Mouse (Mus musculus): ENCODE measurements around the gene Chrna7.

Chrna7 gene

DNA sequence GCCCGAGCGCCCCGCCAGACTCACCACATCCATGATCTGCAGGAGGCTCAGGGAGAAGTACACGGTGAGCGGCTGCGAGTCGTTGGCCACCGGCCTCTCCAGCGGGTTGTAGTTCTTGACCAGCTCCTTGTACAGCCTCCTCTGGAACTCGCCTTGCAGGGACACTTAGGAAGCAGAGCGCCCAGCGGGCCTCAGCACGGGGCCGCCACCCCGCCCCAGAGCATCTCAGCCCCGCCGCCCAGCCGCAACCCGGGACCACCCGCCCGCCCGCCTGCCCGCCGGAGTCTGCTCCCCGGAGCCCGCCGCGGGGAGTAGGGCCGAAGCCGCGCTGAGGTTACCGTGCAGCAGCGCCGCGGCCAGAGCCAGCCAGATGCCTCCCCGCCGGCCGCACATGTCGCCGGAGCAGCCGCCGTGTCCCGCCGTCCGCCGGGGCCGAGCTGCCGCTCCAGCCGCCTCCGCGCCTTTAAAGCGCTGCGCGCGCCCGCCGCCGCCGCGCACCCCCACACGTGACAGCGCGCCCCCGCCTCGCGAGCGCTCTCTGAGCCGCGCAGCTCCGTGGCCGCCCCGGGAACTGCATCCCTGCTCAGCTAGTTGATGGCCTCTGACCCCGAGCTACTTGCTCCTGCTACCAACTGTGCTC is at the start of gene Chrna7:
Gene Chrna7 (minus strand): TSS at position 486 of the 640 bp plus-strand sequence.
- DNase-seq (ENCODE audit: low spot score in 2 of 2), result peak in 1 of 2 experiments; percentile 2

DNA sequence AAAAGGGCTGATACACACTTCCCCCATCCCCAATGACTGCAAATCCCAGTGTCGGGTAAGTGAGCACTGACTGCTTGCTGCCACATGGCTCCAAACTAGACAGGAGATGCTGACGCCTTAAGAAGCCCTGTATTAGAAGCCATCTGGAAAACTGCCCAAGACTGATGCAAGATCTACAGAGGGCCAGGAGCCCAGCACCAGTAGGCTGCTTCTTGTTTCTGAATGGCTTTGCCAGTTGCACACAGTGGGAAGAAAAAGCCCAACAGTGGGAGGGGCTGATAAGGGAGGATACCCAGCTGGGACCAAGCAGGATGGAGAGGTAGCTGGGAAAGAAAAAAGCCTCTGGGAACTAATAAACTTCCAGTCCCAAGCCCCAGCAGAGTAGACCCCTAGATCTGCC is 37.0 kb upstream of the Chrna7 start:
- no peak for DNase-seq (ENCODE audit: low spot score in 2 of 2)

DNA sequence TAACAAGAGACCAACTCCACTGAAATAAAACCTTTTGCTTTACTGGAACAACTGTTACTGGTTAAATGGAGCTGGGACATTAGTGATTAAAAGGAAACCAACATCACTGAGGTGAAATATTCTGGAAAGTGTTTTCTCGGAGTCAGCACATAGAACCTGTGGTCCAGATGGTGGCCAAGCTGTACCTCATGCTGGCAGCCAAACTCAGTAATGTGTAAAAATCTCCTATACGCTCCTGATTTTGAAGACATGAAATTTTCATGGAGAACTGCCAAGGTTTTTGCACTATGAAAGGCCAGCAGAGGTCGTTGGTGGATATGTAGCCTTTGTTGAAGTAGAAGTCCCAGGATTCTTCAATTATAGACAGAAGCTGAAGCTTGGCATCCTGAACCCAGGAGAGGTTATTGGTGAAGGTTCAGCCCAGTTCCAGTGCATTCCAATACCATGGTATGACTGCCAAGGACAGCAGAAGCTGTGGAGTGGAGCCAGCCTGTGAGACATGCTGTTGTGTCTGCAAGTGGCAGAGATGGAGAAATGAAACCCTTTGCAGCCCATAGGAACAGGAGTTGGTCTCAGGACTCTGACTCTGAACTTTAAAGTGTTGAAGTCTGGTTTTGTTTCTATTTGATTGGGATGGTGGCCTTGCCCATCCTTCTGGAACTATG is 25.6 kb upstream of the Chrna7 start:
- DNase-seq (ENCODE audit: low spot score in 2 of 2), result no peak

DNA sequence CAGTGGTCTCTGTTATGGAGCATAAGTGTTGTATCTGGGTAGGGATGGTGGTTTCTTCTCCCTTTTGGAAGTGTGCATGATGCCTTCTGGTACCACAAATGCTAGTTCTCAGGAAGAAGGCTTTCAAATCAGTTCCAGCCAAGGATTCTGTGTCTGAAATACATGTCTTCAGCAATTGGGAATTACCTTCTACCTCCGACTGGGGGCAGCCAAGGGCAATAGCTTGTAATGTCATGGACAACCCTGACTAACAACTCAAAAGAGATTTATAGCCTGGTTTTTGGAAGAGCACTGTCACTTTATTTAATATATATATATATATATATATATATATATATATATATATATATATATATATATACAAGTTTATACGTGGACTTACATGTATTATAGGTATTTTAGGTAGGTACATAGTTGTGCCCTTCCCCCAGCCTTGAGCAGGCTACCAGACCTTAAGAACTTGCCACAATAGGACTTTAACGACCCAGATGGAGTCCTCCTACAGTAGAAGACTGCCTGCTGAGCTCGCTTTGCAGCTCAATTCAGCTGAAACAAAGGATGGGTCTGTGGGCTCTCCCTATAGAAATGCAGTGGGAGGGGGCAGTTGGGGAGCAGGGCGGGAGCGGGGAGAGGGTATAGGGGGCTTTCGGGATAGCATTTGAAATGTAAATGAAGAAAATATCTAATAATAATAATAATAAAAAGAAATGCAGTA is 12.9 kb upstream of the Chrna7 start:
- no peak for DNase-seq (ENCODE audit: low spot score in 2 of 2)

DNA sequence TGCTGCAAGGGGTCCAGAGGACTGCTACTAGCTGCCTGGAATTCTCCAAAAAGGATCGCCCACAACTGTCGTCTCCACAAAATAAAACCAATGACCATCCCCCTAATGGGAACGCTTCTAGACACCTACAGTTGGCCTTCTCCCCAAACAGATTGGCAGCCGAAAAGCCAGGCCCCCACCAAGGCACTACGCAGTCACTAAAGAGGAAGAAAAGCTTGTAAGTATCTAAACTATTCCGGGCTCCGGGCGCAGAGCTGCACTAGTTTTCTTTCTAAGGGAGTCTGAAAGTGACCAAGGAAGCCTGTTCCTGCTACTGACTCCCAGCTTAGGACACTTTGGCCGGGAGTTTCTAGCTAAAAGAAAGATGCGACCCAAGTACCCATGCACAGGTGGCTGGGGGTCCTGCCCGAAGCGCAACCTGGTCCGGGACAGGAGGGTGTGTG is 707 bp downstream of the Chrna7 start:
- DNase-seq (ENCODE audit: low spot score in 2 of 2), result no peak

DNA sequence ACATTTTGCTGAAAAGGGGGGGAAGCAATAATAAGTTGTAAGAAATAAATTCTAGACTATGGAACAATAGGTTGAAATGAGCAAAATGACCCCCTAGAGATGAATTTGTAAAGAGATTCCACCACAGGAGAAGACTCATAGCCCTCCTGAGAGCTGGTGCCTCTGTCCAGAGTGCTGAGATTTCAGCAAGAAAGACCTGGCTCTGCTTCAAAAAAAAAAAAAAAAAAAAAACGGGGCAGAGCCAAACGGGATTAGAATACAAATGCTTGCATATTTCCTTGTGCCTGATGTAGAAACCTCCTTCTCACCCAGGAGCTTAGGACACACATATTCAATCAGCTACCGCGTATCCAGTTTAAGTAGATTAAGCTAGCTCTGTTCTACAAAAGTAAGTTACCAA is 2.9 kb downstream of the Chrna7 start:
- DNase-seq (ENCODE audit: low spot score in 2 of 2), result no peak

DNA sequence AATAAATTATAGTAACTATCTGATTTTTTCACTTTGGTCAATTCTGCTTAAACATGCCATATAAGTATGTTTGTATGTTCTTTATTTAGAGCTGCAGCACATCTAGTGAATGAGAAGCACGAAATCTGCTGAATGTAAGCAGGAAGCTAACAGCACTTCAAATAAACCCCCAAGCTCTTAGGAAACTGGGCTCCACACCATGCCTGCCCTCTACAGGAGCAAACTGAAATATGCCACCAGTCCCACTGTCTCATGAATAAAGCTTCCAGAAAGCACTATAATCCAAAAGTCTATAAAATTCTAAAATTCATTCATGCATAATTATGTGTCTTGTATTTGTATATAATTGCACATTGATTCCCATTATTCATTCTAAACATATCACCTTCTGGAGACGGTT is 5.2 kb downstream of the Chrna7 start:
- no peak for DNase-seq (ENCODE audit: low spot score in 2 of 2)

DNA sequence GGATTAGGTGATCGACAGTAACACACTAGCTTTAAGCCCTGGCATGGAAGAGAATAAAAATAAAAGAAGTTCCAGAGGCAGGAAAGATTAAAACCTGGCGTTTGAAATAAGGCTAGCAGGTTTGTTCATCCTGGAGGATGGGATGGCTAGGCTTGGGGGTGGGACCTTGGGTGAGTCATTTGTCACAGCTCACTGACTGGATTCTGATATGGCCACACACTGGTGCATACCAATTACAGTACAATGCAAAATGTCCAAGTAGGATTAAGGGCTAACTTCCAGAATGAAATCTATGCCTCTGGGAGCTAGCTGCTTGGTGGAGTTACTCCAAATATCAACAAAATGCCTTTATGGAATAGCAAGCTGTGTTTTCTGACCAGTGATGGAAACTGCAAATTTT is 16.8 kb downstream of the Chrna7 start:
- DNase-seq (ENCODE audit: low spot score in 2 of 2), result no peak

DNA sequence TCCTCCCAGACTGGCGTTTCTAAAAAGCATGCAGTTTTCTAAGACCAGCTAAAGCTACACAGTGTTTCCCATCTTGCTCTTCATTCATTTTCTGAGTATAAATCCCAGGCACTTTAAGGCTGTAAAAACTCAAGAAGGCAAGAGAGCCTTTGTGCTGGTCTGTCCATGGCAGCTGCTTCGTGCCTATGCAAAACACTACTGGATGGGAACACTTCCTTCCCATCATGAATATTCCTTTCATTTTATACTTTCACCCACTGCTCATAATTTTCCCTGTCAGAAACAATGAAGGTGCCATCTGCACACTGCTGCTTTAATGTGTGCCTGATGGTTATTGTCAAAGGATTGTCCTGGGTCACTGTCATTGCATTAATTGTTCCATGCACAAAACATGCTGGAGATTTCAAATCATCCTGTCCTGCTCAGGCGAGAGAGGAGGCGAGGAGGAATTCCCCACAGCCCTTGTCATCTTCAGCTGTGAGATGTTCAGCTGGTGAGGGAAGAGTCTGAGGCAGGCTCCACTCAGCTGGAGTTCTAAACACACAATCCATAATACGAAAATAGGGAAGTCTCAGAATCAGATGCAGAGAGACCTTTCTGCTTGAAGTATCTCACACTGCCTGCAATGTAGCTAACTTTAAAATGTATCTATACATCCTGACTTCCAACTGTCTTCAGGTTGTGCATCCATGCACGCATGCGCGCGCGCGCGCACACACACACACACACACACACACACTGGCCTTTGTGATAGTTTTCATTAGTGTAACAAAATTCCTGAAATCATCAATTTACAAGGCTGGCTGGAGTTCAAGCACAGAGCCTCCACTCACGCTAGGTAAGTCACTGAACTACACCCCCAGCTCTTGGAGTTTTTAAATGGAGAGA is 22.5 kb downstream of the Chrna7 start:
- no peak for DNase-seq (ENCODE audit: low spot score in 2 of 2)

DNA sequence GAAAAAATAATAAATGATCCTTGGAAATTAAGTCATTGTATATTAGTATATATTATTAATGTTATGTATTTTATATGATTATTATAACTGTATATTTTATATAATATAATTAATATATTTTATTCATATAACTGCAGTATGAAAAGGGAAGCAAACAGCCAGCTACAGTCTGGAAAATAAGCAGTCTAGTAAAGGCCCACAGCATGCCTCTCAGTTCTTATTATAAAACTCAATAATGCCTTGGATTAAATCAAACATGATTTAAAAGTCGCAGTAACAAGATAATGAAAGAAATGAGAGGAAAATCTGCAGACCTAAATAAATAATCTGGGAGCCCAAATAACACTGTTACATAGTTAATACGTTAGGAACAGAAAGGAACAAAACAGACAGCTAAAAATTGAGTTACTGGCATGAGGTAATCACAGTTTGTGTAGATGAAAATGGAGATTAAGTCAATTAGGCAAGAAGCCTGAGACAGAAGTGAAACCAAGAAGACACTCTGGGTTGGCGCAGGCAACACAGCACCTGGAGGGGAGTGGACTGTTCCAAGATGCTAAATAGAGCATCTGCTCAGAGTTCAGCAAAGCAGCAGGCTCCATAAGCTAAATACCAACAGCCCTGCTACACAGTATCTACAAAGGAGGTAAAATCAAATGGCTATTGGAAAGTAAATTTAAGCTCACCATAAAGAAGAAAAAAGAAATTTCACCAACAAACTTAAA is 42.1 kb downstream of the Chrna7 start:
- DNase-seq (ENCODE audit: low spot score in 2 of 2), result no peak

DNA sequence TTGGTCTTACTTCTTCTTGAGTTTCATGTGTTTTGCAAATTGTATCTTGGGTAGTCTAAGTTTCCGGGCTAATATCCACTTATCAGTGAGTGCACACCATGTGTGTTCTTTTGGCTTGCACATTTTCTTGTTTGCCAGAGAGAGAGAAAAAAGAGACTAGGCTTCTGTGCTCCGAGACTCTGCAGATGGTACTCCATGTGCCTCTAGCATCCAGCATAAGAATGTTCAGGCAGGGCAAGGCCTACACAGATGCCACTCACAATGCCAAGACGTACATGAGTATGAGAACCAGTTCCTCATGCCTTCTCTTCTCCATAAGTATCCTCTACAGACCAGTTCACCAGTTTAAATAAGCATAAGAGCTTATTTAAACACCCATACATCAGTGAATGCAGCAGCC is 47.8 kb downstream of the Chrna7 start:
- no peak for DNase-seq (ENCODE audit: low spot score in 2 of 2)

DNA sequence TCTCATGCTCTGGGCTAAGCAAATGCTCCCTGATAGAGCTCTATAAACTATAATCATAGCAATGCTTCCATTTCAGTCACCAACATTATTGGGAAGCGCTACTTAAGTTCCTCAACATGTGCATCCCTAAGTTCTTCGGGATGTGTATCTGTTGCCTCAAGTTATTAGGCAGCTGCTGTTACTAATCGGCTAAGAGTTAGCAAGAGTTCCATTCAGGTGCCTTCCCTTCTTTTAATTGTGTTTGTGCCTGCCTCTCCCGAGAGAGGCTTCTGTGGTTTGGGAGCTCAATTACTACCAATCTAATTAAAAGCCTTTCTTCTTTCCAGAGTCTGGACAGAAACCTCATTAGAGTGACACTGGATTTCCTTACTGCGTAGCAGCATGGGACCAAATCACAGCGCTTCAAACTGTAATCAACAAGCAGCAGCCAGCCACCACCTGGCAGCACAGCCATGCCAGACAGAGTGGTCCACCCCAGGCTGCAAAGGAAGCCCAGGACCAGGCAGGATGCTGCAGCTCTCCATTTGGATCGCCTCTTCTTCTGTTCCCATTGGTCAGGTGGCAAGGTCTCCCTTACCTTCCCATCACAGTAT is 50.0 kb downstream of the Chrna7 start:
- no peak for DNase-seq (ENCODE audit: low spot score in 2 of 2)

DNA sequence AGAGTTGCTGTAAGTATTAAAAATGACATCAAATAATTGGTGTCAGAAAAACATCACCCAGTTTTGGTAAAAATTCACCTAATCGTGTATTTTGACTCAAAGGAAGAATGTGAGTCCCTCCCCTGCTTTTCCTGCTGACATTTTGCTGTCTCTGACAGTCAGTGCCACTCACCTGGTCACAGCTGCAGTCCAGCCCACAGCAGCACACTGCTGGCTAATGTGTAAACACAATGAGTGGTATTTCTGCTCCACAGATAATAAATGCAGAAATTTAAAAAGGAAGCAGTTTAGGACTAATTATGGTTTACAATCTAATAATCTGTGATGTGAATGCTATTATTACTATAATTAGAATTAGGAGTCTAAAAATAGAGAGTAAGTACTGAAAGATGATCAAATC is 59.1 kb downstream of the Chrna7 start:
- DNase-seq (ENCODE audit: low spot score in 2 of 2), result no peak

DNA sequence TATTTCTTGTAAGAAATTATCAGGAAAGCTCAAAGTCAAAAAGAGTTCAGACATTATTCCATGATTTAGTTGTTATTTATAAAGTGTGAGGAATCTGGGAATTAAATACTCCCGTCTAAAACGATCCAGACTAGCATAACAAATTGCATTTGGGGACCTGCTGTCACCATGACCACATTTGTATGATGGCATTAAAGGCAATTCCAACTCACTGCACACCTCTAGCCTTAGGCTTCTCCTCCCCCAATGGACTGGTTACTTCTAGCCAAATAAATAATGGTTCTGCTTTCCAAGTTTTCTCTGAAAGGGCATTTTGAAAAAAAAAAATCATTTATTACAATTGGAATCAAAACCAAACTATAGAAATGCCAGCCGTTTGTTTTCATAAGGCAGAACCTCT is 63.6 kb downstream of the Chrna7 start:
- DNase-seq (ENCODE audit: low spot score in 2 of 2), result no peak

DNA sequence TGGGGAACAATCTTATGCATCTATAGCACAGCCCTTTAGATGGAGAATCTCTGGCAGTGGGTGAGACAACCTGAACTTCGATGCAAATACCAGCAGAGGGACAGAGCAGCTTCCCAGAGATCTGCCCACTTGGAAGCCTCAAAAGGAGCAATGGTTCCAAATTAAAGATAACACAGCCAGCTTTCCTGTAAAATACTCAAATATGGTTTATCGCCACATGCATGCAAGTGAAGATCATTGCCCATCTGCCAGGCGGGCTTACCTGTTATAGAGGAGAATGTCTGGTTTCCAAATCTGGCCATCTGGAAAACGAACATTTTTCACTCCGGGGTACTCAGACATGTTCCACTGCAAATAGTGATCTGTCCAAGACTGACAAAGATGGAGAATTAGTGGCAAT is 64.0 kb downstream of the Chrna7 start:
- DNase-seq (ENCODE audit: low spot score in 2 of 2), result no peak

DNA sequence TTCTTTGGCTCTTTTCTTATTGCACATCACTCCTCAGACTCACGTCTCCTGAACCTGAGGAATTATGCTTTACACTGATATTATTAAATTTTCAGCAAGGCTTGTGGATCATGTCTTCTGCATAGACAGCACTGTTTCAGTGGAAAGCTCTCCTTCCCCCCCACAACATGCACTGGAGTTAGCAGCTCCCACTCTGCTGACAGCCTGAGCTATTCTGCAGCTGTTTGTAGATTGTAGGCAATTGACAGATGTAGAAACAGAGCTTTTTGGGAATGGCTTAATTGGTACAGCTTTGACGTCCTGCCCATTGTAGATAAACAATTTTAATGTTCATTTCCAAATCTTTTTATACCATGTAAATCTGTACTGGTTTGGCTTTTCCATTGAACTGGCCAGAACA is 89.8 kb downstream of the Chrna7 start:
- DNase-seq (ENCODE audit: low spot score in 2 of 2), result no peak

DNA sequence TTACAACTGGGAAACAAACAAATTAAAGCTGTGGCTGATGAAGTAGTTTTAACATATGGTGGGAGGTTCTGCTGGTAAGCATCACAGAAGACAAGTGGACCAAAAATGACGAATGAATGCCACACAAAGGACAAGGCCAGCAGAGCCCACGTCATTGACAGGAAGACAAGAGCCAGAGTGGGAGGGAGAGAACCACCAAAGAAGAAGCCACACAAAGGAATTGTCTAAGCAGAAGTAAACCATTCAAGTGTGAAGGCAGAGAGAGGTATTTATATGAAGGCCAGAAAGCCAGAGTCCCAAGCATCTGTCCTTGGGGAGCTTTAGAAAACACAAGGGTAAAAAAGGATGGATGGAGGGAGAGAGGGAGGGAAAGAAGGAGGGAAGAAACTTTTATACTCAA is 98.7 kb downstream of the Chrna7 start:
- no peak for DNase-seq (ENCODE audit: low spot score in 2 of 2)

DNA sequence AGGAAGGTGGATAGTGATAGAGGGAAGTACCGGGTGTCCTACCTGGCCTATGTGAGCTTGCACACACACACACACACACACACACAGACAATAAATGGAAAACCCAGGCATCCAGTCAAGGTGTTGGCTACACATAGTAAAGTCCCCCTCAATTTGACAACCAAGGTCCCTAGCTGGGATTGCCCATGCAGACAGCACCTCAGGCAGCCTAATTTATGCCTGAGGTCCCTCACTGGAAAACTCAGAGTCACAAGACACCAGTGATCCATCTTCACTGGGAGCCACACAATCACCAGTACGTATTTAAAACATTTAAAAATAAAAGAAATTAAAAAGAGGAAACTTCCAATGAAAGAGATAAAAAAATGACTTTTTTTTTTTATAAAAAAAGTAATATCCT is 99.1 kb downstream of the Chrna7 start:
- DNase-seq (ENCODE audit: low spot score in 2 of 2), result no peak

DNA sequence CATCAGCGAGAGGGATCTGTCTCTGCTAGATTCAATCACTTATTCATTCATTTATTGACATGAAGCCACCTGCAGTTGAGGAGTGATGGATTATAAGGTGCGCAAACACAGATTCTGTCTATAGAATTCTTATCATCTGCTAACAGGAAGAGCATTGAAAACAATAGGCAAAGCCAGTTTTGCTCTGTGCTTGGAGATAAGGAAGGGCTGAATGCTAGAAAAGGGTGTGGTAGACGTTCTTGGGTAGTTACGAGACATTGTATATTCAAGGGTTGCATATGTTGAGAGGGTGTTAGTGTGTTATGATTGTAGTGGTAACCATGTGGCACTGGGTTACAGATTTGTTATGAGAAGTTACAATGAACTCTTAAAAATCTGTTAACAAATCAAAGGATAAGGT is 103.0 kb downstream of the Chrna7 start:
- DNase-seq (ENCODE audit: low spot score in 2 of 2), result no peak

DNA sequence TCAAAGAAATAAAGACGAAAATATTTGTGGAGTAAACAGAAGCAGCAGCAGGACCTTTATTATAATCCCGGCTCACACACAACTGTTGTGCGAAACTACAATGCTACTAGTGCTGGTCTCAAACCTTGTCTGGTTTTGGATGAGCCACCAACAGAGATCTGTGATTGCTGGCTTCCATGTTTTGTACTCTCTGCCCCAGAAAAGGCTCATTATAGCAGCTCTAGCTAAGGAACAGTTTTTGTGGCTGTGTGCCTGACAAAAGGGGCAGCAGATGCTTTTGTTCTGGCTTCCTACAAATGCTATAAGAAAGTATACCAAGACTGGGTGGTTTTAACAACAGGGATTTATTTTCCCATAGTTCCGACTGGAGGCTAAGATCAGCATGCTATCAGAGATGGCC is 126.4 kb downstream of the Chrna7 start:
- DNase-seq (ENCODE audit: low spot score in 2 of 2), result no peak

DNA sequence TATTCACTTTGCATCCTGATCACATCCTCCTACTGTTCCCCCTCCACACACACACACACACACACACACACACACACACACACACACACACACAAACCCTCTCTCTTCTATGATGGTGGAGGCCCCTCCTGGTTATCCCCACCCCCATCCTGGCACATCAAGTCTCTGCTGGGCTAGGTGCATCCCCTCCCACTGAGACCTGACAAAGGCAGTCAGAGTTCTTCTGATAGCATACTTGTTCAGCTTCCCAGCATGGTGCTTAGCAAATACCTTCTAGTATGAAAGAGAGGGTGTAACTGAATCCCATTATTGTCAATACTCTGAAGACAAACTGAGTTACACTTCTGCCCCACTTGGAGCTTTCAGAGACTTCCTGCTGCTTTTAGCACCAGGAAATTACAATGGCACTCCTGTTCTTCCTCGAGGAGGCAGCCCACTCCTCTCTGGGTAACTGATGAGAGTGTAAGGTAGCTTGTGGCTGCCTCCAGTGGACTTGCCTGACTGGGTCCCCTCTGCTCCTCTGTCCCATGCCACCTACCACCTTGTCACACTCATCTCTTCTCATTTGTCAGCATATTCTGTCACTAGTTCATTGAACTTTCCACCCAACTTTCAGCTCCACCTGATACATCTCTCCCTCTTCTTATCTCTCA is 127.9 kb downstream of the Chrna7 start:
- no peak for DNase-seq (ENCODE audit: low spot score in 2 of 2)
